Mouse (Mus musculus) testis, adult 2 months (tissue): Measurements from ENCODE around the gene Tia1.

Experiments
- CTCF ChIP-seq: fragments of 200-500 bp; IDR thresholded peaks from 2 replicates; pipeline ENCODE4 v1.5.1; 2012; ENCODE audit warnings: low read depth, mild to moderate bottlenecking, inconsistent platforms, low read length, moderate library complexity; ENCODE audit not compliant: control insufficient read depth, insufficient read depth, insufficient replicate concordance
- POLR2A ChIP-seq: fragments of 200-500 bp; IDR thresholded peaks from 2 replicates; pipeline ENCODE4 v1.6.1; 2012; ENCODE audit warnings: low read depth, mild to moderate bottlenecking, inconsistent platforms, low read length, moderate library complexity; ENCODE audit not compliant: control insufficient read depth

DNA sequence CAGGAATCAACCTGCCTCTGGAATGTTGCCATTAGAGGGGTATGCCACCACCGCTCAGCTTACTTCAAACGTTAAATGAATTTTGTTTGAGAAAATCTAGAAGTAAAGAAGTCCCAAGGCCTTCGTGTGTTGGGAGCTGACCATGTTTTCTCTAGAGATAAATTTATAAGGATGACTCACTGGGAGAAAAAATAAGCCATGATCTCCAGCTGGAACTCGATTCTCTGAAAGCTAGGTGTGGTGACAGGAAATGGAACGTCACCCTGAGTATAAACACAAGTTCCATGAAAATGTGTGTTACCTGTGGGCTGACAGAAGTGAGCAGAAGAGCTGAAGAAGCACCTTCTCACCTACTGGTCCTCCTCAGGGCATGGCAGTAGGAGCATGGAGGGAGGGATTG, 72.9 kb downstream of the Tia1 start:
- no peak for TF ChIP-seq CTCF
- no peak for TF ChIP-seq POLR2A
